8 mouse cellular contexts compared by ENCODE assay signal in genomic region chr11:59663776-59664320, GRCm38 (mm10). TPM values are rescaled to one million over a fixed set of nuclear protein-coding genes. Genes with fewer than 3 reads are reported as not detected.
DNase-seq lines count a peak whose midpoint lies in the region; ATAC-seq and TF ChIP-seq lines count a peak whose summit lies in the region.

No protein-coding gene starts in this region.

- no peaks in the 10 kb centered on the region for H3K9me3 ChIP-seq in forebrain, embryonic 12.5 days
- no peaks in the 10 kb centered on the region for H3K9me3 ChIP-seq in kidney, embryonic 16.5 days (ENCODE audit: low read length)
- no peaks in the 10 kb centered on the region for H3K9me3 ChIP-seq in midbrain, postnatal 0 days (ENCODE audit: low read length)

- H3K27me3 ChIP-seq in liver, adult 2 months (ENCODE audit: control insufficient read depth, insufficient read depth, low read length) = no peaks in the 10 kb centered on the region
- peaks cover 12% of the 10 kb centered on the region for H3K27me3 ChIP-seq in forebrain, embryonic 12.5 days
- H3K27me3 ChIP-seq in kidney, embryonic 16.5 days (ENCODE audit: insufficient read depth, low read length) = no peaks in the 10 kb centered on the region
- no peaks in the 10 kb centered on the region for H3K27me3 ChIP-seq in midbrain, postnatal 0 days (ENCODE audit: insufficient read depth, low read length)

- H3K27ac ChIP-seq in liver, adult 2 months (replicated peaks; ENCODE audit: insufficient read depth, low read depth, low read length) = peak overlapping the region; percentile 10
- H3K27ac ChIP-seq in forebrain, embryonic 12.5 days = no peak overlapping the region
- peak overlapping the region; percentile 93 for H3K27ac ChIP-seq in kidney, embryonic 16.5 days (ENCODE audit: low read length)
- no peak overlapping the region for H3K27ac ChIP-seq in midbrain, postnatal 0 days (ENCODE audit: low read depth, low read length)

- peak overlapping the region; percentile 87; the same call in 1 of the 2 replicates for H3K4me3 ChIP-seq in liver, adult 2 months (ENCODE audit: insufficient read depth, low read depth, low read length)
- H3K4me3 ChIP-seq in forebrain, embryonic 12.5 days (replicated peaks) = peak overlapping the region; percentile 66
- peak overlapping the region; percentile 75 for H3K4me3 ChIP-seq in kidney, embryonic 16.5 days (ENCODE audit: low read length)
- H3K4me3 ChIP-seq in midbrain, postnatal 0 days (ENCODE audit: low read depth, low read length) = peak overlapping the region; percentile 71

- peak overlapping the region; percentile 80 for H3K9ac ChIP-seq in liver, adult 2 months (ENCODE audit: low read depth, low read length)
- H3K9ac ChIP-seq in forebrain, embryonic 12.5 days = peak overlapping the region; percentile 82
- peak overlapping the region; percentile 90 for H3K9ac ChIP-seq in kidney, embryonic 16.5 days (replicated peaks; ENCODE audit: low read length)
- peak overlapping the region; percentile 83 for H3K9ac ChIP-seq in midbrain, postnatal 0 days (replicated peaks; ENCODE audit: low read length, poor library complexity, severe bottlenecking)

- H3K79me2 ChIP-seq in liver, adult 2 months (ENCODE audit: control insufficient read depth, insufficient read depth, low read length) = peaks cover 23% of the 10 kb centered on the region; the same call in 1 of the 2 replicates

- peaks cover 25% of the 10 kb centered on the region for H3K4me1 ChIP-seq in liver, adult 2 months (ENCODE audit: control insufficient read depth, insufficient read depth, low read length)
- peaks cover 41% of the 10 kb centered on the region for H3K4me1 ChIP-seq in forebrain, embryonic 12.5 days
- peaks cover 31% of the 10 kb centered on the region for H3K4me1 ChIP-seq in kidney, embryonic 16.5 days (ENCODE audit: insufficient read depth, low read length)
- peaks cover 14% of the 10 kb centered on the region for H3K4me1 ChIP-seq in midbrain, postnatal 0 days (ENCODE audit: insufficient read depth, low read length)

- 15% methylated on average over 3 of the region's 3 CpGs for WGBS in liver, adult 2 months
- WGBS in forebrain, embryonic 12.5 days = 30% methylated on average over 3 of the region's 3 CpGs
- WGBS in kidney, embryonic 16.5 days = 5% methylated on average over 3 of the region's 3 CpGs
- WGBS in midbrain, postnatal 0 days = 23% methylated on average over 3 of the region's 3 CpGs

- no peaks in the 10 kb centered on the region for H3K36me3 ChIP-seq in liver, adult 2 months (ENCODE audit: control insufficient read depth, insufficient read depth, low read length)
- H3K36me3 ChIP-seq in forebrain, embryonic 12.5 days (replicated peaks) = no peaks in the 10 kb centered on the region
- H3K36me3 ChIP-seq in kidney, embryonic 16.5 days (ENCODE audit: insufficient read depth, low read length) = no peaks in the 10 kb centered on the region
- H3K36me3 ChIP-seq in midbrain, postnatal 0 days (ENCODE audit: insufficient read depth, low read length) = no peaks in the 10 kb centered on the region

- DNase-seq in liver, adult 2 months (ENCODE audit: extremely low read depth, low read depth, low spot score) = peak; percentile 76
- no peak for DNase-seq in liver
- no peak for DNase-seq in midbrain, postnatal 0 days (ENCODE audit: low spot score)
- DNase-seq in natural killer cell, adult 2 months (ENCODE audit: low spot score in 2 of 2) = no peak
- no peak for DNase-seq in cerebellum, adult 8-10 months
- DNase-seq in layer of hippocampus, adult 18-20 months (ENCODE audit: low spot score in 2 of 2) = no peak

- ATAC-seq in forebrain, embryonic 12.5 days (ENCODE audit: low FRiP score) = no peak
- no peak for ATAC-seq in kidney, embryonic 16.5 days (ENCODE audit: low FRiP score, low TSS enrichment)
- ATAC-seq in midbrain, postnatal 0 days (ENCODE audit: low FRiP score) = no peak

- no peak for TF ChIP-seq POLR2A in liver, adult 2 months (IDR thresholded peaks at IDR 0.05; ENCODE audit: extremely low read depth, insufficient read depth, low read length)

- TF ChIP-seq CTCF in liver, adult 2 months (IDR thresholded peaks at IDR 0.05; ENCODE audit: low read depth, low read length) = no peak
- TF ChIP-seq CTCF in midbrain, postnatal 0 days (IDR thresholded peaks at IDR 0.05) = no peak

- peak overlapping the region; percentile 88 for H3K4me2 ChIP-seq in forebrain, embryonic 12.5 days
- H3K4me2 ChIP-seq in kidney, embryonic 16.5 days (replicated peaks; ENCODE audit: low read depth, low read length) = peak overlapping the region; percentile 92
- peak overlapping the region; percentile 85 for H3K4me2 ChIP-seq in midbrain, postnatal 0 days (ENCODE audit: low read depth, low read length, poor library complexity, severe bottlenecking)

RNA-seq across cellular contexts. Expression of gene Mprip, which starts 2.7 kb away (rescaled TPM):
- total RNA-seq in liver, adult 2 months (2014; rRNA removed) = 29.0 and 32.6 TPM in 2 replicates
- polyA plus RNA-seq in liver, adult 2 months (2012; rRNA removed) = 36.7 and 58.4 TPM in 2 replicates
- polyA plus RNA-seq in forebrain, embryonic 12.5 days (2016; fragmentation: Nextera tagmentation; extraction: Ambion mirVana) = 39.9 and 77.3 TPM in 2 replicates
- polyA plus RNA-seq in kidney, embryonic 16.5 days (2015; fragmentation: Nextera tagmentation; extraction: Ambion mirVana) = 42.7 and 43.8 TPM in 2 replicates
- 157 and 172 TPM in 2 replicates for total RNA-seq in midbrain, postnatal 0 days (2014; rRNA removed)
- 49.3 and 53.3 TPM in 2 replicates for polyA plus RNA-seq in midbrain, postnatal 0 days (2015; fragmentation: Nextera tagmentation; extraction: Ambion mirVana)
- total RNA-seq in layer of hippocampus, adult 18-20 months (2021) = 100 to 1,000 TPM; 283 to 287 TPM

Comparison
In these comparisons a context has a peak if more than half of its experiments do, and no peak if none do; other contexts are left out.
1. H3K27ac ChIP-seq: peak in liver, adult 2 months (single experiment) and kidney, embryonic 16.5 days (single experiment); none in forebrain, embryonic 12.5 days (single experiment) and midbrain, postnatal 0 days (single experiment).
2. Peak in every context shown above with its lines, with median percentiles within 50 percentile points of each other: H3K4me3 ChIP-seq, H3K9ac ChIP-seq and H3K4me2 ChIP-seq.